Mouse (Mus musculus) embryo, embryonic 10.5 days (tissue): ENCODE data around the gene Rnasel.
A peak's percentile ranks its signal among the peaks of the same experiment; 100 is the strongest.
"Not testable (repeated sequence)": the region's sequence is repeated elsewhere in the genome, so short reads cannot be mapped to it uniquely, and the experiment has no call there.

ENCODE experiments used
- DNase-seq: peaks from one replicate; pipeline ENCODE4 v3.0.0-alpha.2; 2015; ENCODE audit warnings: low spot score

The Rnasel gene

GRCm38 (mm10) chr1:153737101-153738085, 11.8 kb upstream of the Rnasel start:
- DNase-seq, result peak; percentile 75

- DNase-seq, result no peak
These were observed 9.7 kb upstream of the Rnasel start for GRCm38 (mm10) chr1:153739437-153740015.

- peak; percentile 89 for DNase-seq
These were observed 9.1 kb upstream of the Rnasel start, which contains the start of gene Rgs16 for GRCm38 (mm10) chr1:153740145-153740544. Gene Rgs16 (plus strand): TSS chr1:153740349.

GRCm38 (mm10) chr1:153740775-153741400, 8.3 kb upstream of the Rnasel start:
- DNase-seq, result no peak

GRCm38 (mm10) chr1:153741551-153742316, 7.5 kb upstream of the Rnasel start:
- no peak for DNase-seq

- DNase-seq, result peak; percentile 85
These were observed 6.7 kb upstream of the Rnasel start for GRCm38 (mm10) chr1:153742374-153743155.

- DNase-seq, result no peak
These were observed 3.0 kb upstream of the Rnasel start for GRCm38 (mm10) chr1:153746119-153746670.

GRCm38 (mm10) chr1:153746728-153747127, 2.5 kb upstream of the Rnasel start:
- peak; percentile 90 for DNase-seq

- no peak for DNase-seq
These were observed 1.2 kb upstream of the Rnasel start for GRCm38 (mm10) chr1:153747861-153748530.

GRCm38 (mm10) chr1:153748549-153748948, 677 bp upstream of the Rnasel start:
- DNase-seq, result peak; percentile 74

- DNase-seq, result no peak
These were observed 828 bp downstream of the Rnasel start for GRCm38 (mm10) chr1:153750054-153750453.

- no peak for DNase-seq
These were observed 2.6 kb downstream of the Rnasel start for GRCm38 (mm10) chr1:153751763-153752301.

- no peak for DNase-seq
These were observed 3.3 kb downstream of the Rnasel start for GRCm38 (mm10) chr1:153752521-153752920.

GRCm38 (mm10) chr1:153753725-153754464, 4.7 kb downstream of the Rnasel start:
- DNase-seq, result no peak

GRCm38 (mm10) chr1:153764136-153764535, 14.9 kb downstream of the Rnasel start:
- no peak for DNase-seq

- no peak for DNase-seq
These were observed 17.1 kb downstream of the Rnasel start for GRCm38 (mm10) chr1:153766298-153766697.

- DNase-seq, result no peak
These were observed 18.1 kb downstream of the Rnasel start for GRCm38 (mm10) chr1:153767281-153767680.

GRCm38 (mm10) chr1:153768465-153768864, 19.2 kb downstream of the Rnasel start:
- no peak for DNase-seq

GRCm38 (mm10) chr1:153769571-153769970, 20.3 kb downstream of the Rnasel start:
- not testable (repeated sequence) for DNase-seq
